Mouse (Mus musculus) cerebellum, adult 8-10 months (tissue): ENCODE results near the gene Prss48.

Source experiments
- DNase-seq: peaks from one replicate; pipeline ENCODE4 v3.0.0; 2022

Prss48 gene

DNA sequence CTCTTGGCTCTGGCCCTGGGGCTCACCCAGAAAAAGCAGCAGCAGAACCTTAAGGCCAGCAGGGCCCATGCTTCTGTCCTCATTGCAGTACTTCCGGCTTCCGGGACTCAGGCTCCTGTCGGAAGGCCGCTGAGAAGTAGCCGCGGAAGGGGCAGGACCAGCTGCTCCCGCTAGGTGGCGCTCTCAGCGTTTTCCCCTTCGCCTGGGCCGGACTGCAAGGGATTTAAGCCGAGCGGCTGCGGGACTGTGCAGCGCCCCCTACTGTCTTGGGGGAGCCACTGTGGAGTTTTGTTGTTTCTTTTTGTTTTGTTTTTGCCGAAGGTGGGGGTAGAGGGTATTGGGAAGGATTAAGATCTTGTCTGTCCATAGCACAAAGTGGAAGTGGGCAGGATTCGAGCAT, at the start of gene Prss48:
TSS of gene Prss48 (minus strand) at position 69 of the 400 bp plus-strand sequence.
- no peak for DNase-seq

DNA sequence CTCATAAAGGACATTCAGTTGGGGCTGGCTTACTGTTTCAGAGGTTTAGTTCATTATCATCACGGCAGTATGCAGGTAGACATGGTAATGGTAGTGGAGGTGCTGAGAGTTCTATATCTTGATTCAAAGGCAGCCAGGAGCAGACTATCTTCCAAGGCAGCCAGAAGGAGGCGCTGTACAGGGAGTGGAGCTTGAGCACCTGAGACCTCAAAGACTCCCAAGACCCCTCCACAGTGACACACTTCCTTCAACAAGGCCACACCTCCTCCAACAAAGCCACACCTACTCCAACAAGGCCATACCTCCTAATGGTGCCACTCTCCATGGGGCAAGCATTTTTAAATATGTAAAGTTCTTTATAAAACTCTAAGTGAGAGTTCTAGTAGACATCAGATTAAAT, 46.8 kb upstream of the Prss48 start:
- no peak for DNase-seq

DNA sequence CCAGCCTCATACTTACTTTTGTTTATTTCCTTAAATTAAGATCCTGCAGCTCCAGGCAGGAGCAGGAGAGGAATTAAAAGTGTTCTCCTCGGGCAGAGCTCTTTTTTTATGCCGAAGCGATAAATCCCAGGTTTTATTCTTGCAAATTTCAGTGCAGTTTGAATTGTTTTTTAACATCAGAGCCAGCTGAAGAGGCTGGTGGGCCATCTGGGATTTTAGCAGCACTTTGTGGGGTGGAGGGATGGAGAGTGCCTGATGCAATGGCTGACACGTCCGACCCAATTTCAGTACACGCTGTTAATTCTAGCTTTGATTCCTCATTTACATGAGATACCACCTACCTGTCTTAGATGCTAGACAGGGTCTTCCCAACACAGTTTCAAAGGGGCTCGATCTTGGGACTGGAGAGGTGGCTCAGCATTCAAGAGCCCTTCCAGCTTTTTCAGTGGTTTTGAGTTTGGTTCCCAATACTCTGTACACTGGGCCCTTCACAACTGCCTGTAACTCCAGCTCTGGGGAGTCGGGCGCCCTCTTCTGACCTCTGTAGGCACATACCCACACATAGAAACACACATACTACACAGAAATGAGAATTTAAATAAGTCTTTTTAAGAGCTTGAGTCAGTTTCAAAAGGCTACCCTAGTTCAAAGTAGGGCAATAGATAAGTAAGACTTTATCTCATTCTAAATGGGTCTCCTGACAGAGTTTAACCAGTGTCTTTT, 45.6 kb upstream of the Prss48 start:
- no peak for DNase-seq

DNA sequence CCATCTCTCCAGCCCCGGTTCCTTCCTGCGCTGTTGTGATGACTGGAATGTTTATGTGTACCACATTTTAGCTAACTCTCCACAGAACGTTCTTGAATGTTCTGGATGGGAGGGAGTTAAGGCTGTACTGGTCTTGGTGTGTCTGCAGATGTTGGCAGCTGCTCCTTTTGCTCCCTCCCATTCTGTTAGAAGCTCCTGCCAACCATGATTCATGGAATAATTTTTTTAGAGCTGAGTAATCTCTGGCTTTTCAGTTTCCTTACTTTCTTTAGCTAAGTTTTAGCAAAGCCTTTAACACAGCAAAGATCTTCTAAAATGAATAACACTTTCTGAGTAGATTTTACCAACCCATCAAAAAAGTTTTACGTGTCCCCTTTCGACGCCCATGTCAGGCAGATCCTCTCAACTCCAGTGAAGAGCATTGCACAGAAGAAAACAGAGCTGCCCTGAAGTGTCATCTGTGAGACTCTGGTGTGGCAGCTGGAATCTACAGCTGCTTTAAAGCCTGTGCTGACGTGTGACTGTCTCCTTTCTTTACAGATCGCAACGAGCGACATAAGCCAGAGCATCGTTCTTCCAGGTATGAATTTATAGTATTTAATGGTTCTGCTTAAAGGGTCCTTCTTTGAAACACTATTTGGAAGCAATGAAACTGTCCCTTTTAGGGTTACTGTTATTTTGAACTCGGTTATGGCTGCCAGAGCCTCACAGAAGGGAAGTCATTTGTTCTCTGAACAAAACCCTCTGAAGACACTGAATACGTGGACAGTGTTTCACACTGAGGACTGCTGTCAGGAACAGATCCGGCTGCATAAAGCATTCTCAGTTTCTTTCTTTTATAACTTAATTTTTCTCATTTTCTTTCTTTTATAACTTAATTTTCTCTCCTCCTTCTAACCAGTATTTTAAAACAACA, 38.3 kb upstream of the Prss48 start:
- no peak for DNase-seq

DNA sequence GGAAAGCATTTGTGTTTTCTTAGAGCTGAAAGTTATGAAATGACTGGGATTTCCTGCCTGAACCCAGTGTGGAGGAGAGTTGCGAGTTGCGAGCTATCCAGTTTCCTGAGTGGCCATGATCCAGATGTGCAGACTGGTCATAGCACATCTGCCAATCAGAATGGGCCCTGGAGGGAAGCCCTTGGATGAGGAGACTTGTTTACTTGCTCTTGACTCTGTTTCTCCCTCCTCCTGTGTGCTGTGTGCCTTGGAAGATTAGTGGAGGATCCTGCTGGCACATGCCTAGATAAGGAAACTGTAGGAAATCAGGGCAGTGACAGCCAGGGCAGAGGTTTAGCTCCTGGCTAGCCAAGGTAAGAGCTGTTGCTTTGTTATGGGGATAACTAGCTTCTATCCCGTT, 36.4 kb upstream of the Prss48 start:
- no peak for DNase-seq

DNA sequence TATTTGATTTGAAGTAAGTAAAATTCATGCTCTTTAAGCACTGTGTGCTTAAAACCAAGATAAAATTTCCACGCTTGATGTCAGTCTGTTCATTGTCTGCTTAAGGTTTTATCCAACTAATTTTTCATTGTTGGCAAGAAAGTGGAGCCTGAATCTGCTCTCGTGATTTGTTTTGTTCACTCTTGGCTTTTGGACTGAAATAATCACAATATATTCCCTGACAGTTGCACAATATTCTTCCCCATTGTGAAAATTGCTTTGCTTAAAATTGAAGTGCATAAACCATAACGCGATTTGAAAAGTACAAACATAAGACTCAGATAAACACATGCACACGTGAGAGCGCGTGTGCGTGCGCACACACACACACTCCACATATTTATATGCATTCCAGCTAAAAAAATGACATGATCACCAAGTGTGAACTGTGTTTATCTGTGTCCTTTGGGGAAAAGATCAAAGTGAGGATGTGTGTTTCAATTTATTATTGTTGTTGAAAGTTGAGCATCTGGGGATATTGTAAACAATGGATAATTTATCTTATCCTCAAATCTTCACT, 35.7 kb upstream of the Prss48 start:
- DNase-seq, result no peak

DNA sequence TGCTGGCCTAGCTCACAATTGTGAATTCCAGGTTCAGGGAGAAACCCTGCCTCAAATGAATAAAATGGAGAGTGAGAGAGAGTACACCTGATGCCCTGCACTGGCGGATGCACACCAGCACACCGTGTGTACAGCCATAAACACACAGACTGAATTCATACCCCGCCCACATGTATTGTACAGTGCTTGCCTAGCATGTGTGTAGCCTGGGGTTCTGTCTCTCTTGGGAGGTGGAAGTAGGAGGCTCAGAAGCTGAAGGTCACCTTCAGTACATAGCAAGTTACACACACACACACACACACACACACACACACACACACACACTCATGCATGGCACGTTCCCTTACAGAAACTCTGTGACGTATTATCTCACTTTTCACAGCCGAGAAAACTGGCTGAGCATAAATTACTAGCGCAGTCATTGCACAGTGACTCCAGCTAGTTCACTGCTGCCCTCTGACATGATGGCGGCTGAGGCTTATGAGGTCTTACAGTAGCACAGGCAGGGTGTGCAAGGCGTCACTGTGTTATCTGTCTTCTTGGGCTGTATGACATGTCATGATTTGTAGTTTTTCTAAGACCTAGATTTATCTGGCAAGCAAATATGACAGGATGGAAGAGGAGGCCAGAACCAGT, 31.3 kb upstream of the Prss48 start:
- DNase-seq, result no peak

DNA sequence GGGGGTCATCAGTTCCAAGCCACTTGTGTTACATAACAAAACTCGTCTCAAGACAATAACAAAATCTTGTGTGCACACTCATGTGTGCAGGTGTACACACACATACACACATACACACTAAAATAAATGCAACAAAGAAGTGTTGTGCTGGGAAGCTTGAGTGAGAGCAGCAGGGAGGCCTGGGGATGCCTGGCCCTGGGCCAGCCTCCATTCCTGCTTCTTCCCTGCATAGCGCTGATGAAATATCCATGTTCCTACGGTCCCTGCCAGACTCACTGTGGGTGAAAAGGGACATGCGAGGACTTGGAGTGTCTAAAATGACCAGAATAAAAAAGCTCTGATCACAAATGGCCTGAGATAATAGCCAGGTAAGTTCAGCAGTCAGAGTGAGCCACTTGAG, 28.3 kb upstream of the Prss48 start:
- peak; percentile 26 for DNase-seq

DNA sequence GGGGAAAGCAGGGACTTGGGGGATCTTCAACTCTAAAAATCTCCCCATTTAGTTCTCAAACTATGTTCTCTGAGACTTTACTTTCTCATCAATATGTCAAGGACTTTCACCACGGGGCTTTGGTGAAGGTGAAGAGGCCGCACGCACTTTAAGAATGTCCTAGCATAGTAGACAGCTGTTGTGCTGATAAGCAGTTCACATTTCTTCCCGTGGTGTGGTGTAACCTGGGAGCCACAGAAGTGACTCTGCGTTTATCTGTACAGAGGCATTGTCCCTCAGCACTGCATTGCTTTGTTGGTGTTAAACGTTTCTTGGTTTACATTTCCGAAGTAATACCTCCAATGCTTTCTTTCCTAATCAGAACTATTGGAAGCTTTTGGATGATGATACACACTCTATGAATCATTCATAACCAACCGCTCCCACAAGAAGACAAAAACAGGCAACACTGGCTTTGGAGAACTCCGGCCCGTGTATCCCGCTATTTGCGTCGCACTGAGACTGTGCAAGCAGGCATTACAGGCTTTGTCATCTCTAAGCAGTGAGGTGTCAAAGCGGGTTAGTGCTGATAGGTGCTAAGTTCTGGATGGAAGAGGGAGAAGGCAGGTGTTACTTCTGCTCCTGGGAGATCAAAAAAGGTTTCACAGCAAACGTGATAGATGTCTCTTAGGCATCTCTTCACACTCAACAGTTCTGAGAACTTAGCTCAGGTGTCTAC, 26.5 kb upstream of the Prss48 start:
- DNase-seq, result no peak

DNA sequence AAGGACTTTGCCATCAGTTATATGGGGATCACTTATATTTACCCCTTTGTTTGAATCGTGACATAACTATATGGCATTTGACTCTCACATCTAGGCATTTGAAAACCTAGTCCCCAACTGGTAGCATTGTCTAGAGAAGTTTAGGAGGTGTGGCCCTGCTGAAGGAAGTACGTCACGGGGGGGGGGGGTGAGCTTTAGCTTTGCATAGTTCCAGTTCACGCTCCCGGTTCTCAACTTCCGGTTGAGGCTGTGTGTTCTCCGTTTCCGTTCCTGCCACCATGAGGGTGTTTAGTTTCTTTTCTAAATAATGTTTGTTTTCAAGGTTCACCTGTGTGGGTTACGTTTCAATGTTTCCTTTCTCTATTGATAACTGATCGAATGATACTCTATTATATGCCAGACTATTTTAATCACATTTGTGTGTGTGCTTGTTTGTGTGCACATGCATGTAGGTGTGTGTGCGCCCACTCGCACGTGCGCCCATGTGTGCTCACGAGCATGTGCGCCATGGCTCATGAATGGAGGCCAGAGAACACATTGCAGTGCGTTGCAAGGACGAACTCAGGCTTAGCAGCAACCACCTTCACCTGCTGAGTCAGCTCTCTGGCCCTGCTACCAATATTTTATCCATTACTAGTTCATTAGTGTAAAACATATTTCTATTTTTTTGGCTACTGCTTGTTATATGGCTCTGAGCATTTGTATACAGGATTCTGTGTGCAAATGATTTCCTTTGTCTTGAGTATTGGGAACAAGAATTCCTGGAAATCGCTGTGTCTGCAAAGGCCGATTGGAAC, 23.2 kb upstream of the Prss48 start:
- DNase-seq, result no peak

DNA sequence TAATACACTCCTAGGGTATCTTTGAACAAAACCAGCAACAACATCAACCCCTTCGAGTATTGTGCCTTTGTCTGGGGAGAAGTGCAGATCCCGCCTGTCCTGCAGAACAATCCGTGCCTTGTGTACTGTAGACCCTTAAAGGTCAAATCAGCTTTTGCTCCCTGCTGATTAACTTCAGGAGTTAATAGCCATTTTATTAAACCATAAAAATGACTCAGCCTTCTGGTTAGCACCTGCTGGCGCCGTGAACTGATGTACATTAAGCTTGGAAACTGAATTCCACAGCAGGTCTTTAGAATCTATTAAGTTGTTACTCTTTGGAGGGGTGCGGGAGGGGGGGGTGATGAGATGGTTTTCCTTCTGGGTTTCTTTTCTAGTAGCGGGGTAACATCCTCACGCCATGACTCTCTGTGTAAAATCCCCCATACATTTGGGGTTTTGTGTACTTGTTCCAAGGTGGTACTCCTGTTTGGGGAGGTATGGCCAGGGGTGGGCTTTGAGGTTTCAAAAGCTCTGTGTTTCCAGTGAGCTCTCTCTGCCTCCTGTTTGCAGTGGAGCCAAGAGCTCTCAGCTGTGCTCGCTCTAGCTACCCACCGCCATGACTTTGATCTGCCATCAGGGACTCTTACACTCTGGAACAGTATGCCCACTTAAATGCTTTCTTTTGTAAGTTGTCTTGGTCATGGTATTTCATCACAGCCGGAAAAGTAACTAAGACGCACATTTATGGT, 21.9 kb upstream of the Prss48 start:
- no peak for DNase-seq

DNA sequence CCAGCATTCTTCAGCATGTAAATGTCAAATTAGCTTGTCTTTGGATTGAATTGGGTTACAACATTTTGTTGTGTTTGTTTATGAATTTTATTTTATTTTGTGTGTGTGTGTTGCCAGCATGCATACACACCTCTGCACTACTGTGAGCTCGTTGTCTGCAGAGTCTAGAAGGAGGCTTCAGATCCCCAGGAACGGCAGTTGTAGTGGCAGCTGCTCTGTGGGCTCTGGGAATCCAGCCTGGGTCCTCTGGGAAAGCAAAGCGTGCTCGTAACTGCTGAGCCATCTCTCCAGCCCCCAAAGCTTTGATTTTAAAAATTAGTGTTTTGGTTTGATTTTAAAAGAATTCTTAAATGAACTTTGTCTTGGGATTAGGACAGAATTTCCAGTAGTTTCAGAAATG, 19.4 kb upstream of the Prss48 start:
- DNase-seq, result no peak

DNA sequence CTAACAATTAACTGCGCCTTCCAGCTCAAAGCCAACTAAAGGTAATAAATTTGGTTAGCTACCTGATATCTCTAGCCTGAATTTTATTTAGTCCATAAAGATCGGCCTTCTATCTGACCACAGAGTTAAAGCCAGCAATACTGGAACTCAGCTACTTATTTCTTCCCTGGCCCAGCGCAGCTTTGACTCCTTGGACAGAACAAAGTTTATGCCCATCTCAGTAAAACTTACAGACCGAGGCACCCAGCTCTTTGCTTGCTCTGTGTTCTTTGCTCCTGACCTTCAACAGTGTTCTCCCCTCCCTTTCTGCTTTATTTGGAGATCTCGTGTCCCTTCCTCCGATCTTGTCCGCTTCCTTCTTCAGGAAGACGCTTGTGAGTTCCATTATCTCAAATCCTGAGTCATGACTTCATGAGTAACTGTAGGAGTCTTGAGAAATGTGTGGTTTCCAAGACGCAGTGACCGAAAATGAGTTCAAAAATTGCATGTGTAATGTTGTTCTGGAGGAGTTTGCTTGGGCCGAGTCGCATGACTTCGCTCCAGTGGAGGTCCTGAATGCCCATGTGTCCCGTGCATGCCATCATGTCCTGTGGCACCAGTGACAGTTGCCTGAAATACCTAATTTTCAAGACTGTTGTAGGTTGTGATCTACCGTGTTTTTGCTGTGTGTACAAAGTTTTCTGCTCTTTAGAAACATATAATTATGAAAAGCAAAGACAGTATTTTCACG, 18.8 kb upstream of the Prss48 start:
- no peak for DNase-seq

DNA sequence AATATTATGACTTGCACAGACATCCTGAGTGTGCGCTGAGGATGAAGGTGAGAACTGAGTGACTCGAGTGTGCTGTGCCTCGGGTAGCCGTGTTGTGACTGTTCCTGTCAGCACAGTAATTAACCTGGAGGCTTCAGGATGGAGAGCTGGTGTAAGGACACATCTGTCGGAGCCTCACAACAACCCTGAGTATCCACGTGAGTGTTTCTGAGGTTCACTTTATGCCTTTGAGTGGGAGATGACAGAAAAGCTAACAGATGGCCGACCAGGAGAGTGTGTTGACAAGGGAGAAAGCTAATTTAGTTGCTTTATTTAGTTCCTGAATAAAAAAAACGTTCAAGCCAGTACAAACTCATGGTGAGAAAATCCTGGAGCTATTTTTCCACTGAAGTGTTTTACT, 15.2 kb upstream of the Prss48 start:
- DNase-seq, result no peak

DNA sequence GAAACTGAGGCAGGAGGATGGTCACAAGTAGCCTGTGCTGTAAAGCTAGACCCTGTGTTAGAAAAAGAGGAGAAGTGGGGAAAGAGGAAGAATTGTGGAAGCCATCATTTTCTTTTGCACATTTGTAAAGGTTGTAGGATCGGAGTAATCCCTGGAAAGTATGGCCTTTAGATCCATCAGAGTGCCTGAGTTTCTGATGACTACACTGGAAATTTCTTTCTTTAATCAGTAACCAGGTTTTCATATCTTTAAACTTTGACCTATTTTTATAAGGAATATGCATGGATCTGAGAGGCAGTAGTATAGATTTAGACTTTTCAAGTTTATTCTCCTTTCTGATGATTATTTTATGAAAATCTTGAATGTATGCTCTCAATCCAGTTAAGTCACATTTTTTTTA, 14.7 kb upstream of the Prss48 start:
- DNase-seq, result no peak

DNA sequence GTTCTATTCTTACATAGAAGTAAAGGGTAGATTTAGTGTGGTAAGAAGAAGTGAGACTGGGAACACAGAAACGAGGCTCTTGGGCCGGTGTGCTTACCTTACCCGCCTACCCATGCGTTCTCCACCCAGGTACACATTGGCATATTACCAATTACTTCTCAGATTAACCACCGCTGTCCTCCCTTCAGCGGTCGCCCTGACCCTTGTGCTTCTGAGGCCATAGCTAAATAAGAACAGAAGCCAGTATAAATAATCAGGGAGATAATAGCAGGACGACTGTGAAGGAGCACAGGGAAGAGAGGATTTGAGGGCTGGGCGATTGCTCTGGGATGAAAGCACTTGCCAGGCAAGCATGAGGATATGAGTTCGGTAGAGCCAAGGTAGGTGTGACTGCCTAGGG, 11.5 kb upstream of the Prss48 start:
- no peak for DNase-seq

DNA sequence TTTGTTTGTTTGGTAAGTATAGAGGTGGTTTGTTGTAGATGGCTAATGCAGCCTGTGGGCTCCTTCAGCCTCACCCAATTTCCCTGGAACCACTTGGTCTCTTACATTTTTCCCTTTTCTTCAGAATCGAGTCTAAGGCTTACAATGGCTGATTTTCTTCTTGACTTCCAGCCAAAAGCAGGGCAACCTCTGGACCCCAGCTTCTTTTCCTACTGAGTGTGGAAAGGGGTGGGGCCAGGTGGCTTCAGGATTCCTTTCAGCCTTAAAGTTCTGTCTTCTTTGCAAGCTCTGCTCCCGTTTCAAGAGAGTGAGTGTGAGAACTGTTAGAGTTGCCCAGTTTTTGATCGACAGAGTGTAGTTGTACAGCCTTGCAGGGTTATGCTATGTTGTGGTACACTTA, 9.5 kb upstream of the Prss48 start:
- DNase-seq, result no peak

DNA sequence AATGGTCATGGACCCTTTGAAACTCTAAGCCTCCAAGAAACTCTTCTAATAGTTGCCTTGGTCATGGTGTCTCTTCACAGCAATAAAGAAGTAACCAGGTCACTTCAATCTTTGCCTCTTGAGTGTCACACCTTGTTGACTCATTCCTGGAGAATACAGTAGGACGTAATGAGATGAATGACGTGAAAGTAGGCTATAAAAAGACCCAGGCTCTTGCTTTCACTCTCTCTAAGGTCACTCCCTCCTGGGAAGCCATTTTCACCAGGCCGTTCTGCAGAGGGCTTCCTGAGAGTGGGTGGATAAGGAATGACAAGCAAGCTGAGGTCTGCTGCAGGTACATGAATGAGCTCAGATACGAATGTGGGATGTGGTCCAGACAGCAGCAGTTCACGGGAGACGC, 9.1 kb upstream of the Prss48 start:
- DNase-seq, result no peak

DNA sequence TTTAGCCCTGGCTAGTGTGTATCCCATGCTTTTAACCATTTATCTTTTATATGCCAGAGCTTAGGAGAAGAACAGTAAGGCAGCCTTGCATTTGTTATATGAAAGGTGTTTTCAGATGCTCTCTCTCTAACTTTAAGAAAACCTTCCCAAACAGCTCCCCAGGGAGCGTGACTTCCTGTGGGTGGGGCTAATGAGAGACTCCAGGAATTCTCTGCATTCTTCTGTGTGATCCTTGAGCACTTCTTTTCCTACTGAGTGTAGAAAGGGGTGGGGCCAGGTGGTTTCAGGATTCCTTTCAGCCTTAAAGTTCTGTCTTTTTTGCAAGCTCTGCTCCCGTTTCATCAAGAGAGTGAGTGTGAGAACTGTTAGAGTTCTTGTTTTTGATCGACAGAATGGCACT, 8.3 kb upstream of the Prss48 start:
- no peak for DNase-seq

DNA sequence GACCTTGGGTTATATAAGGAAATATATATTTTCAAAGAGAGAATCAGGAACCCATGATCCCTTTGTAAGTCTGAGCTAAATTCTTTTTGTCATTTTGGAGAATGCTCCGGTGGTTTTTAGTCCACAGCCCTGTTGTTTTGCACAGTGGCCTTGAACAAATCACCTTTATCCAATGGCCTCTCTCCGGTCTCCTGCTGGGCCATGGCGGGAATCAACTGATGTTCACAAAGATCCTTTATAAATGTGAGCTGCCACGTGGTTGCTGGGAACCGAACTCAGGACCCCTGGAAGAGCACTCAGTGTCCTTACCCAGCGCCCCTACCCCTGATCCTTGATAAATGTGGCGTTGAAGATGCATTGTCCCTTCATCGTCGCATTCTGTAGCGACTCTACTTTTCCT, 2.5 kb upstream of the Prss48 start:
- DNase-seq, result no peak

DNA sequence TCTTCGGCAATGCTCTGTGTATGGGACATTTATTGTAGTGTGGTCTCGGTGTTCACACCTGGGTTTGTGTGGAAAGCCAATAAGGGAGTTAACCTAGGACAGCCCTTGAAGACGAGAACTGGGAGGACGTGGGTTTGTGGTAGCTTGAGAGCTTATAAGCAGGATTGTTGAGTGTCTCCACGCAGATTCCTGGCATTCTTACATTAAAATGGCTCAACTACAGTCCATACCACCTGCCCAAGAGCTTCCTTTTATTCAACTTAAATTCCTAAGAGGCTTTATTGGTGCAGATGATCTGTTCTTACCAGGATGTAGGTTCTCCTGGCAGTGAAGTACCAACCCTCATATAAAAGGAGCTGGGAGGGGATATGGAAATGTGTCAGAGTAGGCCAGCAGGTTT, 649 bp upstream of the Prss48 start:
- DNase-seq, result no peak
